Mouse (Mus musculus): Measurements from ENCODE around the gene Vat1l.

DNA sequence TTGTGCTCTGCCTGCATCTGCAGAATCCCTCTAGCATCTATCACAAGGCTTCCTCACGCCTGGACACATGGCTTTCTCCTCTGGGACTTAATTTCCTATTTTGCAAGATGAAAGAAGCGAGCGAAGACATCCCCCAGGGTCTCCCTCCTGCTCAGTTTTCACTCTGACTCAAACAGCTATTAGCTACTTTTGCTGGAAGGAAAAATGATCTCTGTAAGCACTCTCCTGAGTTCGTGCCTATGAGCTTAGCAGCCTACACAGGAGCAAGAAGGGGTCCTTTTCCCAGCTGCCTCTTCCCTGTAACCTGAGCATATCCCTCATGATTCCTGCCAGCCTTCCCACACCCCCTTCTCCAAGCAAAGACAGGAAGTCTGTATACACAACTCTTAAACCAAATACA, 127.5 kb downstream of the Vat1l start:
- TF ChIP-seq REST (IDR thresholded peaks at IDR 0.05; ENCODE audit: insufficient read depth, insufficient read length), result no peak
- TF ChIP-seq POLR2AphosphoS2 (IDR thresholded peaks at IDR 0.05; ENCODE audit: insufficient read length, low read depth), result no peak
- TF ChIP-seq POLR2A (IDR thresholded peaks at IDR 0.05; ENCODE audit: insufficient read length, low read depth), result no peak
- TF ChIP-seq E2F4 (IDR thresholded peaks at IDR 0.05; ENCODE audit: insufficient read depth), result no peak
- no peak for TF ChIP-seq TCF3 (IDR thresholded peaks at IDR 0.05; ENCODE audit: insufficient read length, low read depth)
- TF ChIP-seq MAX (IDR thresholded peaks at IDR 0.05; ENCODE audit: low read depth), result no peak
- no peak for TF ChIP-seq TCF12 (IDR thresholded peaks at IDR 0.05; ENCODE audit: insufficient read depth, poor library complexity, severe bottlenecking)
- no peak for TF ChIP-seq USF1 (IDR thresholded peaks at IDR 0.05; ENCODE audit: low read depth)
- TF ChIP-seq MYOD1 (IDR thresholded peaks at IDR 0.05; ENCODE audit: control insufficient read depth in 1 of 3, insufficient read length in 2 of 3, low read depth in 2 of 3), result no peak
- TF ChIP-seq MYOG (IDR thresholded peaks at IDR 0.05; ENCODE audit: control insufficient read depth in 1 of 3, insufficient read depth in 1 of 3, insufficient read length in 2 of 3, low read depth in 2 of 3), result no peak
- TF ChIP-seq CEBPB (IDR thresholded peaks at IDR 0.05; ENCODE audit: insufficient read depth, poor library complexity, severe bottlenecking), result no peak
- TF ChIP-seq SRF (IDR thresholded peaks at IDR 0.05; ENCODE audit: control insufficient read depth, insufficient read length, low read depth), result no peak
